Mouse (Mus musculus) adrenal gland, adult 8-10 months (tissue): ENCODE data around the gene Man1a2. TPM values are rescaled to one million over a fixed set of nuclear protein-coding genes. Genes with fewer than 3 reads are reported as not detected.
A peak's percentile ranks its signal among the peaks of the same experiment; 100 is the strongest.

Experiments used
- DNase-seq: peaks from one replicate; pipeline ENCODE4 v3.0.0; 2022
- total RNA-seq, 4 experiments: library from RNA; stranded (reverse); gene quantifications; 2 replicates each; pipeline ENCODE4 v1.2.4; 2022

The Man1a2 gene
- total RNA-seq: 100 to 1,000 TPM in 3 of 4 experiments, 10 to 100 TPM in 1; 99.9 to 119 (median 108) TPM

DNA sequence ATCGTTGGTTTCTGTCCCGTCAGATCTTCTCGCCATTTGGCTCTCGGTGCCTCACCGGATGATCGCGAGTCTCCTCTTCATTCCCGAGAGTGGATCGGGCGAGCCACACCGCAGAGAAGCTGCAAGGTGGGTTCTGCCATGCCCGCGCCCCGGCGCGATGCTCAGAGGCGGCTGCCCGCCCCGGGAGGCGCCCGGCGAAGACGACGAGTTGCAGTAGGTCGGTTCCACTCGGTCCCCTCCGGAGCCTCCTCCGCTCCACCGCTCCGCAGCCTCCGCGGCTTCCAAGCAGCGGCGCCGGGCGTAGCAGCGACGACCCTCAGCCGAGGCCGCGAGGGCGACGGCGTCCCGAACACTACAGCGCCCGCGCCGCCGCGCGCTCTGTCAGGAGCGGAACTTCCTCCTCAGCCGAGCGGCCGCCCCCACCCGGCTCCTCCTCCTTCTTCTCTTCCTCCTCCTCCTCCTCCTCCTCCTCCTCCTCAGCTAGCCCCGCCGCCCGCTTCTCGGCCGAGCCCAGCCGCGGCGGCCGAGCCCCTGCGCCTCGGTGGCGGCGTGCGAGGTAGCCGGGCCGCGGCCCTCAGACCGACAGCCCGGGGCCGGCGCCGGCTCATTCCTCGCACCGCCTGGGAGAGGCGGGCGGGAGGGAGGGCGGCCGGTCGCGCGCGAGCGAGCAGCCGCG is at the start of gene Man1a2:
TSS of gene Man1a2 (minus strand) at position 417 of the 676 bp plus-strand sequence.
- peak; percentile 75 for DNase-seq

DNA sequence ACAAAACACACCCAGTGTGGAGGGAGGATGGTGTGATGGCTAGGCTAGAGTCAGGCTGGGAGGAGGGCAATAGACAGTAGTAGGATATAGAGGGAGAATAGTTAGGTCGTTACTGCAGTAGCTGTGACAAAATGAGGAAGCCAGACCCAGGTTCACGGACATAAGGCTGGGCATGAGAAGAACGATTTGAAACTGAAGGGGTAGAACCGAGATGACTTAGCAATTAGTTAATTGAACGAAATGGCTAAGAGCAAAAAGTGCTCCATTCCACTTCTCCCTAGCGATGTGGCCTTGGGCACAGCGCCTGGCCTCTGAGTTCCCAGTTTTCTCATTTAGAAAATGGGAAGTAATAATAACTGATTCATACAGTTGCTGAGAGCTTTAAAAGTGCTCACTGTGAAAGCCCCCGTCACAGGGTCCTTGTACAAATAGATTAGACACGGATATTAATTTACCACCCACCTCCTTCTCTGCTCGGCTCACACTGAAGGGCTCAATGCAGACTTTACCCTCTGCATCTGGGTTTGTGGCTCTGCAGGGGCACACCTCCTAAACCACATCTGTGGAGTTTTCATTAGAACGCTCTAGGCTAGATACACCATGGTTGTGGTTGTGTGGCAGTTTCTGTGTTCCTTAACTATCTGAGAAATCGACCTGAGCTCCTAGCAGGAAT is 49.3 kb upstream of the Man1a2 start:
- DNase-seq: no peak

DNA sequence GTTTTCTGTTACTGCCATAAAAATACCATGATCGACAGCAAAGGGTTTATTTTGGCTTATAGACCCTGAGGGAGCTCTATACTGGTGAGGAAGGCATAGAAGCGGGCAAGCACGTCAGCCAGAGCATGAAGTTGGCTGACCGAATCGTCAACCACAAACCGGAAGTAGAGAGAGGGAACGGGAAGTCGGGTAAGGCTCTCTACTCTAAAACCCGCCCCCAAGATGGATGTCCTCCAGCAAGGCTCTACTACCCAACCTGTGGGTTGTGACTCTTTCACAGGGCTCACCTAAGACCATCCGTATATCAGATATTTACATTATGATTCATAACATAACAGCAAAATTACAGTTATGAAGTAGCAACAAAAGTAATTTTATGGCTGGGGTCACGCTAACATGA is 46.6 kb upstream of the Man1a2 start:
- no peak for DNase-seq

DNA sequence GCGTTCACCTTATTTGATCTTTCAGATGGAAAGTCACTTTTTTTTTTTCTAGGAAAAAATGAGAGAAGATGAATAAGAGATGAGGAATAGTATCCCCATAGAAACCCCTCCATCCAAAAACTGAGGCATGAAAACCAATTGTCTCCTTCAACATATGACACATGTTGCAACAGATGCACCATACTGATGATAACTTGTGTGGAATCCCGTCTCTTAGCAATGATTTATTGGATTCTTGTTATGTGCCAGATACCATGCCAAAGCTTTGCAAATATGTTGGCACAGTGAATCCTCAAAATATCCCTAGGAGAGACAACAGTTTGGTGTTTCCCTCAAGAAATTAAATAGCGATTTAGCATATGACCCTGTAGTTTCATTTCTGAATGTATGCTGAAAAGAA is 46.0 kb upstream of the Man1a2 start:
- DNase-seq: no peak

DNA sequence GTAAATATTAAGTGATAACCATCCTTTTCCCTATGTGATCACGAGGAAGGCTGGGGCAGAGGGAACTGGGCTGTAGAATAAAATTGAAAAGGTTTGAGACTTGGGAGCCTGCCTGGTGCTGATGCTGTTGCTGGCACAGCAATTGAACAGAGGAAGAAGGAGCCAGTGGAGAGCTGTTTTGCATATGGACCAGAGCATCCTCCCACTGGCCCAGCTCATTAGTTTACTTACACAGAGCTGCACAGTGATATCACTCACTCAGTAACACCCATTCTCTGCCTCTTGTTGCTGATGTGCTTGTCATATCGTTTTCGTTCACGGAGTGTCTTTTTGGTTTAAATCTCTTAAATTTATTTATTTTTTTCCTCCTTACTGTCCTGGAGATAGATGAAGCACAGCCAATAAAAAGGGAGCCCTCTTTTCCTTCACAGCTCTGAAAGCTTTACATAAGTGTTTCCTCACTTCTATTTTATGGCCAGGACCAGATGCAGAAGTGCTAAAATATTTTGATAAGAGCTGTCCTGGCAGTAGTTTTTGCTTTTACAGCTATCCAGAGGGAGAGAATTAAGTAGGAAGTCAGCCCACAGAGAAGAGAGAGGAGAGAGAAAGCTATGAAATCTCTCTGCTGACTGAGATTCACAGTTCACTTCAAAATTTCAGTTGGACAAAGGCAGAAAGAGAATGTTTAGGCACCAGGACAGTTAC is 42.9 kb upstream of the Man1a2 start:
- DNase-seq: no peak

DNA sequence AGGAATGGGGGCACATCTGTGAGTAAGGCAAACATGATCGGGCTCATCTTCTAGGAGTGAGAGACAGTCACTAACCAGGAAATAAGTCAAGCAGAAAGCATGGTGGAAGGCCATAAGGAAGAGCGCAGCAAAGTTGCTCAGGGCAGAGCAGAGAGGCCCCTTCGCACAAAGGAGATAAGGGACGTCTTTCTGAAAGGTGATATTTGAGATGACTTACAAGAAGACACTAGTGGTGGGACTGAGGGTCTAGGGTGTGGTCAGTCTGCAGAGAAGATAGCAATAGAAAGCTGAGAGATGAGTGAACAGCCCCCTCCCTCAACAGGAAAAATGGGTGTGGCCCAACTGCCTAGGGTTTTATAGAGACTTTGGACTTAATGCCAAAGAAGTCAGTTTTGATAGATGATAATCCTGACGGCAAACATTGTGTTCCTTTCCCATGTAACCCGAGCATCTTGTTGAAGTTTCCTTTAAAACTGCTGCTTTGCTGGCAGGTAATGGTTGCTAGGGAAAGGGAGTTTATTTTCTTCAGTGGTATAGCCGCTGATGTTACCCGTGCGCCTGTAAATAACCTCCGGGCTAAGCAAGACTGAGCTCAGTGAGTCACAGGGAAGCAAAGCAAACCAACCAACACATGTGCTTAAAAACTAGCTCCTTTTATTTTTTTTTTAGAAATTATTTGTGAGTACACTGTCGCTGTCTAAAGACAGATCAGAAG is 40.8 kb upstream of the Man1a2 start:
- no peak for DNase-seq

DNA sequence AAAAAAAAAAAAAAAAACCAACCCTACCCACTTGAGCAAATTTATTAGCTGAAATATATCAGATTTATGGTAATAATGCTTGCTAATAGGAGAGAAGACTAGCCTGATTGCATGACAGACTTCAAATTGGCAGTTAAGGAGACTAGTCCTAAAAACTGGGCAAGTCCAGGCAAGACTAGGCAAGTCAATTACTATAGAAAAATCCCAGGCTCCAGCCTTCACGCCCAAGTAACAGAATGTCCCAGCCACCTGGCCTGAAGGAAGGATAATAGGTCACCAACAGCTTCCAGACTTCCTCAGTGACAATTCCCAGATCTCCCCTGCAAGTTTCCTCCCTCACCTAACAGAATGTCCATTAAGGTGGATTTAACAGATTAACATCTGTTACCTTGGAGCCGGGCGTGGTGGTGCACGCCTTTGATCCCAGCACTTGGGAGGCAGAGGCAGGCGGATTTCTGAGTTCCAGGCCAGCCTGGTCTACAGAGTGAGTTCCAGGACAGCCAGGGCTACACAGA is 35.5 kb upstream of the Man1a2 start:
- no peak for DNase-seq

DNA sequence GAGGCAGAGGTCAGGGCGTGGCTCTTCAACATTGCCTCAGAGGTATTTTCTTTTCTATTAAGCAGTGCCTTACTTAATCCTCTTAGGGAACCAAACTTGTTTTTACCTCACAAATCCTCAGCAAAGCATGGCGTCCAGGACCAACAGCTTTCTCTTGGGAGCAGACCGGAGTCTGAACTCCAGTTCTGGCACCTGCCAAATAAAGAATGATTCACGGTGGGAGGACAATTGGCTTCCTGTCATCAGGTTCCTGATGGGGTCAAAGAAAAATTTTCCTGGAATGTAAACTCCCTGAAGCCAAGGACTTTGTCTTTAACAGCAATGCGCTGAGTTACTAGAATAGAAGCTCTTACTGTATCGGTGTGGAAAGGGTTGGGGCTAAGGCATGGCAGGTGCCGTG is 30.9 kb upstream of the Man1a2 start:
- DNase-seq: no peak

DNA sequence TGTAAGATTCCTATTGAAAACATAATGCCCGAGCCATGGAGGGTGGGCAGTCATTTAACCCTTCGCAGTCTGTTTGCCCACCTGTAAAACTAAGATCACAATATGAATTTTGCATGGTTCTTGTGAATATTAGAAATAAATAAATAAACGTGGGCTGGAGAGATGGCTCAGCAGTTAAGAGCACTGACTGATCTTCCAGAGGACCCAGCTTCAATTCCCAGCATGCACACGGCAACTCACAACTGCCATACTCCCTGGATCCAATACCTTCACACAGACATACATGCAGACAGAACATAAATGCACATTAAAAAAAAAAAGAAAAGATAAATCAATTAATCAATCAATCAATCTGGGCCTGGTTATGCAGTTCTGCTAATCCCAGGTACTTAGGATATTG is 30.1 kb upstream of the Man1a2 start:
- DNase-seq: no peak

DNA sequence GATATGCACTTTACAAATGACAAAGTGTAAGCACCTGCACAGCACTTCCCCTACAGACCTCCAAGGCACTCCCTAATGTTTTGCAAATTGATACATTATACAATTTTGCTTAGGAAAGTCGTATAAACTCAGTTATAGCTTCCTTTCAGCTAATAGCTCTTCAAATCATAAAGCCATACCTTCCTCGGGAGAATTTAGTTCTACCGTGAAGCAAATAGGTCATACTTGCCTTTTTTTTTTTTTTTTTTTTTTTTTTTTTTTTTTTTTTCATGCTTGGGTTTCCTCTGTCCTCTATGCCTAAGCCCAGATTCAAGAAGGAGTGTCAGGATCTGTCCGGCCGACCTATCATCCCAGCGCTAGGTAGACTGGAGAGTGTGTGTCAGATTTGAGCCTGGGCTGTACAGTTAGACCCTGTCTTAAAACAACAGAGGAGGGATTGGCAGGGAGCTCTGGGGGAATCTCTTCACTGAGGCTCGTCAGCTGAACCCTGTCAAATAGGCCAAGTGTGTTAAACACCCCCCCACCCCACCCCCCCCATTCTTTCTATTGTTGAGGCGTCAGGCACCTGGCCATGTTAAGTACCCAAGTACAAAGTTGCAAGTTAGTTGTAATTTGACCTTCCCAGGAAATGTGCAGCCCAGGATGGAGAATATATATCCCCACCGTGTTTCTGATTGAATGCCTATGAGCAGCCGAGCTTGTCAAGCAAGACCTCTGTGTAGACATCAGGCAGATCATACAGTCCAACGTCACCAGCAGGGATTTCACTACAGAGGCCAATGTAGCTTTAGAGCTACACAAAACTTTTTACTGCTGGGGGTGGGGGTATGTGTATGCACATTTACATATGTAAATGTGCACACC is 28.1 kb upstream of the Man1a2 start:
- no peak for DNase-seq

DNA sequence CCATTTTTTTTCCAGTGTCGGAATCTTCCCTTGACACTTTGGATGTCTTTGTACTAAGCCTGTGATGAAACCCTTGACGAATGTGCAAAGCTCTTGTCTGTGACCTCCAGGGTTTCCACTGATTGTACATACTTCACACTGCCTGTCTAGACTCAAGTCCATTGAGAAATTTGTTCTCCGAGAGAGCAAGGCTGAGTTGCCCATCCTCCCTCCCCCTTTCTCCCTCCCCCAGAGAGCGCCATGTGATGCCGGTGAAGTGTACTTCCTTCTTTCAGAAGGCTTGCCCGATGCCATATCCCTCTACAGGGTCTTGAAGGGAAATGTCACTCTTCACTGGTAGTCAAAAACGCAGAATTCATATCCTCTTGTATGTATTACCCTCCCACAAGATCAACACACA is 26.8 kb upstream of the Man1a2 start:
- DNase-seq: no peak

DNA sequence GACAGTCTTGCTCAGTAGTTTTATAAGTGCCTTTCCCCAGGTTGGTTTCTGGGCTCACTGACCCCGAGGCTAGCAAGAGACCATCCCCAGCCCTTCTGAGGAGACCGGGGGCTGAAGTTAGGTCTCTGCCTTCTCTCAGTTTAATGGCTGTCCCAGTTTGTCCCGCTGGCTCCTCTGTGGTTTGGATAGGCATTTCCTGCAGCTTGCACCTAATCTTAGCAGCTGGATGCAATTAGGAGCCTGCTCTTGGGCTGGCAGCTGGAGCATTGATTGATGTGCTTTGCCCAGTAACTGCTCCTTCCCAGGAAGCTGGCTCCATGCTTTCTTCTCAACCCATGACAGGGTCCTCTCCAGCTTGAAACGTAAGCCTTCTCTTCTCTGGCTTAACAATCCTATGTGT is 26.2 kb upstream of the Man1a2 start:
- DNase-seq: no peak

DNA sequence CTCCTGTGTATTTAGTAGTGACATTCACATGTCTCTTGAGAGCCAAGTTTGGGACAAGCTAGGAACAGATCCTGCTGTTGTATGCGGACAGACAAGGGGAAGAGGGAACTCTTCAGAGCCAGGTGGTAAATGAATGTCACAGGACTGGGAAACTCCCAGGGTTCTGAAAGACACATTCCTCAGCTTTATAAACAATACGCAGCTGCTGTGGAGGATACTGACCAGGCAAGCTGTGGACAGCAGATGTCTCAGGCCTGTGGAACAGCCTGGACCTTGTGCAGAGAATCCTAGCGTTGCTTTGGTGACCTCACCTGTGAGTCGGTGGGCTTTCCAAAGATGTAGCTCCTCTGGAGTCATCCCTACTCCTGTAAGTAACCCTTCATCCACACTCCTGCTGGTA is 21.8 kb upstream of the Man1a2 start:
- no peak for DNase-seq

DNA sequence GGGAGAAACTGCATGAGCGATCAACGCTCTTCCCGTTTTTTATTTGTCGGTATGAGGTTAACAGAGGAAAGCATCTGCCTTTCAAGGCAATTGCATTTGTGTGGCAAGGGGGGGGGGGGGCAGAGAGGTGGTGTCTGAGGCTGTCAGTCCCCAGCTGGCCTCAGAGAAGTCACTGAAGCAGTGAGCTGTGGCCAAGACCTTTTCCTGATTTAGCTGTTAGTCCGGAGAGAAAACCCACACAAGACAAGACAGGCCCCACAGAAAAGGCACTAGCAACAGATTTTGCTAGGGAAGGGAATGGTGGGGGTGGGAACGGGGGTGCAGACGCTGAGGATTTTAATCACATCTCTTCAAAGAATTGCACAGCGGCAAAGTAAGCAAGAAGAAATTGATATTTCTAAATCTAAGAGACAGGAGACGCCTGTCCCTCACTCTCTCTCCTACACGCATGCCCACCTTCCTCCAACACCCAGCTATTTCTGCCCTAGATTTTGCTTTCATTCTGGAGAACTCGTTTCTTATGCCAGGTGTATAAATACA is 19.9 kb upstream of the Man1a2 start:
- DNase-seq: no peak

DNA sequence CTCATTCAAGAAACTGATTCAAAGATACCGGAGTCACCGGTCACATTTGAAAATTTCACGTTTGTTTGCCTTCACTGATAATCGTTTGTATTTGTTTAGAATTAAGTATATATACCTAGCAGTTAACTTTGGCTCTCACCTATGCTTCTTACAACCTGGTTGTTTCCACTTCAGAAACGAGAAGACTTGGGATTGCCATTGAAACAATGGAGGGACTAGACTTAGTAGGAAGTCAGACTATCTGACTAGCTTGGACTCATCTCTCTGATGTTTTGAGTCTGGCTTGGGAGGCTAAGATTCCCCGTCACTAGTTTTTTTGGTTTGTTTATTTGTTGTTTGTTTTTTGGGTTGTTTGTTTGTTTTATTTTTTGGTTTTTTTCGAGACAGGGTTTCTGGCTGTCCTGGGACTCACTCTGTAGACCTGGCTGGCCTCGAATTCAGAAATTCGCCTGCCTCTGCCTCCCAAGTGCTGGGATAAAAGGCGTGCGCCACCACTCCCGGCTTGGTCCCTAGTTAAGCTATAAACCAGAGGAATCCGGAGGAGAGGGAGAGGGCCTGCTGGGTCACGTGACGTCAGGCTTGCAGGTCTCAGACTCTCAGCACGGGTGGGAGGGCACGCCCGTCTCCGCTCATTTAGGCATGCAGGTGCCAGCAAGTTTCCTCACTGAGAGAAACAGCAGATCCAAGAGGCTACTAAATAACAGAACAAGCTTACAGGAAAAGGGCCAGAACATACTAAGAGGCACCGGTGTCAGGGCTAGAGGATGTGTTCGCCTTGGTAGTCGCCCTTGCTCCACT is 18.7 kb upstream of the Man1a2 start:
- DNase-seq: no peak

DNA sequence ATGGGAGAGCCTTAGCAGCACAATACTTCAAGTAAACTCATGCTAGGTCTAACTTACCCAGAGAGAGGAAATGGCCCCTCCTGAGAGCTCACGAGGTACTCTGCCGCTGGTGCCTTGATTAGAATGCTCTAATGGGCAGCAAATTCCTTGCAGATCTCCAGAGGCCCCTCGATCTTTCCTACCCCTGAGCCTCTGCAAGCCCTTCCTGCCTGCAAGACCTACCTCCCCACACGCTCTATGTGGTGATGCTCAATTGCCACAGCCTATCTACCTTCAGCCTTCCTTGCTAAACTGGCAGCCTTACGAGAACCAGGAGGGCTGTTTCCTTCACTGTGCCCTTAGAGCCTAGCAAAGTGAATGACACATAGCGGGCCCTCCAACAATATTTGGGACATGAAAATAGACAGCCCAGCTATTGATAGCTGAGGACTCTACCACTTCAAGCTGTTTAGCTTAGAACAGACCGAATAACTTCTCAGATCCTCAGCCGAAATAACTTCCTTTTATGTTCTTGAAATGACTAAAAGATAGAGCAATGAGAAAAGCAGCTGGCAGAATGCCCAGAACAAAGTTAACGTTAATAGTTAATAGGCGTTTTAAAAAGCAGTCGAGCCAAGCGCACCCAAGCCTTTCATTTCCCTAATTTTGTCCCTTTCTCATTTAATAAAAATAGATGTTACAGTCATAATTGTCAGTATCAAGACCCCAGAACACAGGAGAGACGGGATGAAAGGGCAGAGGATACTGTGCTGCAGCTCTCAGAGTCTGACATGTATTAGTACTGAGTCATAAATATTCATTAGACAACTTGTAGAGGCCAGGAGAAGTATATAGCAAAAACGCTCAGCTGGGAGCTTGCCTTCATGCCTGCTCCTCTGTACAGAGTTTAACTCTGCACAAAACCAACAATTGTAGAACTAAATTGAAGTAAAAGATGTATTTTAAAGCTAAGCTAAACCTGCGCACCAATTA is 17.9 kb upstream of the Man1a2 start:
- no peak for DNase-seq

DNA sequence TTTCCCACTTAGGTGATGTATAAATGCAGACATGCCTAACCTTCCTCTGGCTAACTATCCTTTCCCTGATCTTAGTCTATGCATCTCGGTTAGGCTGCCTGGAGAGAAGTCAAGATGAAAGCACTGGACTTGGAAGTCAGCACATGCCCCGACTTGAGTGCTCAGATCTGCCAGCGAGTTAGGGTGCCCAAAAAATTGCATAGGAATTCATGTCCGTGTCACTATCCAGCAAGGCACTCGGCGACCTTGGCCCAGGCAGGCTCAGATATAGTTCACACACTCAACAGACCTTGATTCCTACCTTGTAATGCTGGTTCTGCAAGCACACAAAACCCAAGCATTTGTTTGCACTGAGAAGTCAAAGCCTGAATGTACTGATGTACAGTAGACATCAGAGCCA is 3.4 kb upstream of the Man1a2 start:
- DNase-seq: no peak

DNA sequence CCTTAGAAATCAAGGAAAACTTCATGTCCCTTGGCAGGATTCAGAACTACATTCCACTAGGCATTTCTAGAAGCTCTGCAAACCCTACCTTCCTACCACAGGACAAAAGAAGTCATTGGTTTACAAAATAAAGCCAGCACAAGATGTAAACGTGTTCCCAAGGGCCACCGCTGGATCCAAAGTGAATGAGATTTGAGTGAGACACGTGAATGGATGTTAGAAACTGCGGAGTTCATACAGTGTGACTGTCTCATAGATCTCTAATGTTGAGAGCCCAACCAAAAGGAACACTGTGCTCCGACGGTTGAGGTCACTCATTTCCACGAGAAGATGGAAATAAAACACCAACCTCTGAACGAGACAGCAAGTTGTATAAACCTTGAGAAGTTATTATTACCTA is 1.5 kb upstream of the Man1a2 start:
- DNase-seq: no peak

DNA sequence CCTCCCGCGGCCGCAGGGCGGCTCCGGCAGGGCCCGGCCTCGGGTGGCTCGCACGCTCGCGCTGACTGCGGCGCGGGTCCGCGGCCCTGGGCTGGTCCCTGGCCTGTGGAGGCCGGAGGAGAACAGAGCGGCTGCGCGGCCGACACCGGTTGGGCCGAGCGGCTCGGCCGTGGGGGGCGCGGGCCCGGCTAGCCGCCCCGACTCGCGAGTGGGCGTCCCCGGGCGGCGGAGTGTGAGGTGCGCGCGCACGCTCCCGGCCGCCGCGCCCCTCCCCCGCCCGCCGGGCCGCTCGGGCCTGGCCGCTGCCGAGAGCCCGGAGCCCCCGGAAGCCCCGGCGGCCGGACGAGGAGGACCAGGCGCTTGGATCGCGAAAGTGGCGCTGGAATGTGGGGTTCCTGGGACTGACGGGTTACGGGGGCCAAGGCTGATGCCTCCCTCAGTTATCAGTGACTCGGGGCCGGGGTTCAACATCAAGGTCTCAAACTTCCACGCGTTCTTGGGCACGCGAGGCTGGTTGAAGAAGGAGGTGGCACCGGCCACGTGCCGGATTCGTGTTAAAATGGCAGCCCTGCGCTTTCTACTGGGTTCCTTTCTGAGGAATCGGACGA is 564 bp upstream of the Man1a2 start:
- DNase-seq: peak; percentile 62
